Mouse (Mus musculus) thymus, adult 2 months (tissue): ENCODE measurements around the gene Cep89. TPM values are rescaled to one million over a fixed set of nuclear protein-coding genes. Genes with fewer than 3 reads are reported as not detected.

Source experiments
- DNase-seq: peaks from one replicate; pipeline ENCODE4 v3.0.0; 2021
- H3K27ac ChIP-seq: fragments of 200-500 bp; 2 replicates; pipeline ENCODE4 v1.5.1; 2012; ENCODE audit warnings: low read length, control low read depth; ENCODE audit not compliant: control insufficient read depth, insufficient read depth
- H3K27me3 ChIP-seq: fragments of 200-500 bp; 2 replicates; pipeline ENCODE4 v1.6.1; 2012; ENCODE audit warnings: mild to moderate bottlenecking, low read length, moderate library complexity, mixed read lengths; ENCODE audit not compliant: control insufficient read depth, insufficient read depth
- H3K36me3 ChIP-seq: fragments of 200-500 bp; 2 replicates; pipeline ENCODE4 v1.6.1; 2012; ENCODE audit warnings: mild to moderate bottlenecking, low read length, moderate library complexity; ENCODE audit not compliant: control insufficient read depth, insufficient read depth
- H3K4me1 ChIP-seq: fragments of 200-500 bp; replicated peaks from 2 replicates; pipeline ENCODE4 v1.6.1; 2012; ENCODE audit warnings: low read length; ENCODE audit not compliant: control insufficient read depth, insufficient read depth
- H3K4me3 ChIP-seq: fragments of 200-500 bp; 2 replicates; pipeline ENCODE4 v1.5.1; 2012; ENCODE audit warnings: mild to moderate bottlenecking, low read length, control low read depth, moderate library complexity; ENCODE audit not compliant: control insufficient read depth, insufficient read depth
- CTCF ChIP-seq: fragments of 200-500 bp; IDR thresholded peaks from 2 replicates; pipeline ENCODE4 v1.5.1; 2012; ENCODE audit warnings: mild to moderate bottlenecking, control low read depth, low read length, moderate library complexity, borderline replicate concordance; ENCODE audit not compliant: control insufficient read depth, poor library complexity, insufficient read depth; ENCODE audit errors: extremely low read depth
- POLR2A ChIP-seq: fragments of 200-500 bp; IDR thresholded peaks from 2 replicates; pipeline ENCODE4 v1.6.1; 2012; ENCODE audit warnings: mild to moderate bottlenecking, low read length, control low read depth, moderate library complexity; ENCODE audit not compliant: control insufficient read depth, poor library complexity, insufficient read depth; ENCODE audit errors: extremely low read depth
- WGBS: fragments of 180-500 bp; shearing (Covaris S2); methylation state at CpG from one replicate; pipeline ENCODE4 v1.1.7; 2018; 5-methylcytosine and 5-hydroxymethylcytosine counted together
- polyA plus RNA-seq: library from polyadenylated mRNA; depleted of rRNA; stranded (reverse); fragments of >200 nt; gene quantifications from 2 replicates; pipeline ENCODE4 v1.2.3, GENCODE M21; 2012

Gene Cep89
- polyA plus RNA-seq, 1 experiment = 21.2 TPM

DNA sequence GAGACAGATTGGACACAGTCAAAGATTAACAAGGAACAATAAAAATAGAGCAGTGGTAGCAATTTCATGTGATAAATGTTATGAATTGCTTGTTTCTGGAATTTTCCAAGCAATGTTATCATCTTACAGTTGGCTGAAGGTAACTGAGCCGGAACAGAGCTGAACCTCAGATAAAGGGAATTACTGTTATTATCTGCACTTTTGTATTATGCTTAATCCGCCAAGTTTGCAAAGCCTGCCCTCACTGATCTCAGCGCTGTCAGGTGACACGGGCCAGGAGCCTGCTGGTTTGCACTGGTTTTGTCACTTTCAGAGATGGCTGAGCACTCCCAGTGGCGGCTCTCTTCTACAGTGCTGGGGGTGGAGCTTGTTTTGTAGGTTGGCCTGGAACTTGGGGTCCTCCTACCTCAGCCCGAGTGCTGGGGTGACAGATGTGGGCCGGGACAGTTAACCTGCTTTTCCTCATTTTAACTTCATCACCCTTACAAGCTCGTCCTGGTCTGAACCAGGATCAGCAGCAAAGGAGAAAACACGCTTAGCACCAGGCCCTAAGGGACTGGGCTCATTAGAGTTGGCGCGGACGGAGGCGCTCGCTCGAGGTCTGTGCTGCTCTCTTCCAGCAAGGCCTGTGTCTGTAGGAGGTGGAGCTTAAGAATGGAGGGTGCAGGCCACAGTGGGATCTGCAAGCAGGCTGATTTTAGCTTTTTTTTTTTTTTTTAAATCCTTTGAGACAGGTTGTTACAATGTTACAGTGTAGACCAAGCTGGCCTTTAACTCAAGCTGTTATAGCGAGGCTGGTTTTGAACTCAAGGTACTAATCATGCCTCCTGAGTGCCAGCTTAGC is 23.5 kb upstream of the Cep89 start:
- 75% methylated on average over 16 of the region's 16 CpGs for WGBS
- Histone ChIP-seq H3K27ac (no peak overlapping the region), H3K4me3 (no peak overlapping the region), H3K36me3 (no peaks in the 10 kb centered on the region), H3K4me1 (no peaks in the 10 kb centered on the region), H3K27me3 (no peaks in the 10 kb centered on the region)
- TF ChIP-seq POLR2A = no peak
- TF ChIP-seq CTCF = no peak
- no peak for DNase-seq

GRCm38 (mm10) chr7:35374265-35374664 is 22.6 kb upstream of the Cep89 start:
- 87% methylated on average over 7 of the region's 7 CpGs for WGBS
- no peaks in the 10 kb centered on the region for H3K4me1 ChIP-seq
- no peak overlapping the region for H3K27ac ChIP-seq
- H3K4me3 ChIP-seq = no peak overlapping the region
- DNase-seq = no peak
- H3K27me3 ChIP-seq = no peaks in the 10 kb centered on the region
- no peaks in the 10 kb centered on the region for H3K36me3 ChIP-seq
- TF ChIP-seq POLR2A (no peak), CTCF (no peak)

DNA sequence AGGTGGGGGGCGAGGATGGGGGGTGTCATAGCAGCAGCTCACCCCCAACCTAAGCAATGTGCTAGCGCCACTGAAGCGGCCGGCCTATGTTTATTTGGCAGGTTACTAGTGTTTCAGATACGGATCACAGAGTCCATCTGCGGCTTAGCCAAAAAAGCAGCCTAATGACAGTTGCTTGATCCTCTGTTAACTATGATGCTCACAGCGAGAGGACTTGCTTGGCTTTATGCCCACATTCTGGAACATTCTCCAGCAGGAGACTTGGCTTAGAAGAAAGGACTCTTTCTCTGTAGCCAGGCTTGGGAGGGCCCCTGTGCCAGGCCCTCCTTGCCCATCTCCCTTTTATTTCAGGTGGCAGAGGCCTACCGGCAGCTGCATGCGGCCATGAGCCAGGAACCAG is 20.2 kb upstream of the Cep89 start:
- H3K36me3 ChIP-seq = no peaks in the 10 kb centered on the region

GRCm38 (mm10) chr7:35379492-35380119 is 17.2 kb upstream of the Cep89 start:
- TF ChIP-seq POLR2A (no peak), CTCF (no peak)
- no peaks in the 10 kb centered on the region for H3K36me3 ChIP-seq
- no peak overlapping the region for H3K4me3 ChIP-seq
- WGBS = 43% methylated on average over 16 of the region's 16 CpGs
- H3K4me1 ChIP-seq = 0 out of 2 replicates have a peak, but pooled peaks cover 2% of the 10 kb centered on the region
- H3K27me3 ChIP-seq = no peaks in the 10 kb centered on the region
- H3K27ac ChIP-seq = no peak overlapping the region
- DNase-seq = no peak

More for the DNA sequence above, 20.2 kb upstream of the Cep89 start:
- TF ChIP-seq CTCF (no peak), POLR2A (no peak)
- no peak overlapping the region for H3K4me3 ChIP-seq
- H3K27ac ChIP-seq = no peak overlapping the region
- 94% methylated on average over 9 of the region's 9 CpGs for WGBS
- 0 out of 2 replicates have a peak, but pooled peaks cover 2% of the 10 kb centered on the region for H3K4me1 ChIP-seq
- no peak for DNase-seq
- H3K27me3 ChIP-seq = no peaks in the 10 kb centered on the region

DNA sequence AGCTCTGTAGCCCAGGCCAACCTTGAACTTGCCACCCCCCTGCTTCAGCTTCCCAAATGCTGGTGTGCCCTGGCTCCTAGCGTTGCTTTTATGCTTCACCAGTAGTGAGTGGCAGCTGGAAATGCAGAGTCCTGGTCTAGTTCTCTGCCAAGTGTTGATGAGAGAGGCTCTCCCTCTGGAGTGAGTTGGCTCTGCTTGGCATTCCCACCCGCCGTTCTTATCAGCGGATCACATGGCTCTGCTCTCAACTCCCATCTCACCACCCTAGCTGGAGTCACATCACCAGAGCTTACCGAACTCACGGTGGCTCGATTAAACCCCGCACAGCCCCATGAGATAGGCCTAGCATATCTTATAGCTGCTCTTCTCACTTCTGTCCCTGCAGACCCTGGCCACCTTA is 16.5 kb upstream of the Cep89 start:
- no peak overlapping the region for H3K4me3 ChIP-seq
- H3K4me1 ChIP-seq = 0 out of 2 replicates have a peak, but pooled peaks cover 2% of the 10 kb centered on the region
- 93% methylated on average over 8 of the region's 8 CpGs for WGBS
- H3K36me3 ChIP-seq = no peaks in the 10 kb centered on the region
- H3K27me3 ChIP-seq = no peaks in the 10 kb centered on the region
- no peak for DNase-seq
- no peak for TF ChIP-seq CTCF
- no peak for TF ChIP-seq POLR2A
- no peak overlapping the region for H3K27ac ChIP-seq

DNA sequence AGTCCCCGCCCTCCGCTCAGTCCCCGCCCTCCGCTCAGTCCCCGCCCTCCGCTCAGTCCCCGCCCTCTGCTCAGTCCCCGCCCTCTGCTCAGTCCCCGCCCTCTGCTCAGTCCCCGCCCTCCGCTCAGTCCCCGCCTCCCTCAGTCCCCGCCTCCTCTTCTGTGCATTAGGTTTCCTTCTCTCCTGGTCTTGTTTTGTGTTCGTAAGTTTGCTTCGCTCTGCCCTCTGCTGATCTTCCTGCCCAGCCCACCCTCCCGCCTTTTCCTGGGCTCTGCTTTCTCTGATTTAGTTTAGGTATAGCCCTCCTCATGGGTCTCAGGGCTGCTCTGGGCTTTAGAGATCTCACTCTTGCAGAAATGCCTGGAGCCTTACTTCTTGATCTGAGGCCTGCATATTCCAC is 15.0 kb upstream of the Cep89 start:
- H3K27me3 ChIP-seq = no peaks in the 10 kb centered on the region
- TF ChIP-seq CTCF (no peak), POLR2A (no peak)
- 95% methylated on average over 16 of the region's 16 CpGs for WGBS

More for the DNA sequence above, 15.0 kb upstream of the Cep89 start:
- Histone ChIP-seq H3K36me3 (no peaks in the 10 kb centered on the region), H3K4me1 (0 out of 2 replicates have a peak, but pooled peaks cover 2% of the 10 kb centered on the region), H3K4me3 (no peak overlapping the region), H3K27ac (no peak overlapping the region)
- no peak for DNase-seq
